Mouse (Mus musculus) E14TG2a.4 (cell line): ENCODE data around the gene Rsc1a1.

Experiments
- H3K27me3 ChIP-seq: 2 replicates; pipeline ENCODE4 v1.6.1; 2014; ENCODE audit warnings: low read length, control low read depth; ENCODE audit not compliant: insufficient read depth
- H3K36me3 ChIP-seq: 2 replicates; pipeline ENCODE4 v1.6.1; 2014; ENCODE audit warnings: low read length, control low read depth; ENCODE audit not compliant: insufficient read depth
- H3K4me1 ChIP-seq: replicated peaks from 2 replicates; pipeline ENCODE4 v1.6.1; 2014; ENCODE audit warnings: low read depth, low read length, control low read depth
- H3K4me3 ChIP-seq: replicated peaks from 2 replicates; pipeline ENCODE4 v1.5.1; 2014; ENCODE audit warnings: mild to moderate bottlenecking, low read length
- H3K9me3 ChIP-seq: 2 replicates; pipeline ENCODE4 v1.6.1; 2014; ENCODE audit warnings: low read length, control low read depth
- CTCF ChIP-seq: conservative IDR thresholded peaks from 2 replicates; pipeline ENCODE4 v1.5.1; 2014; ENCODE audit warnings: low read length
- NANOG ChIP-seq: IDR thresholded peaks from 2 replicates; pipeline ENCODE4 v1.6.1; 2014; ENCODE audit warnings: borderline replicate concordance, low read length, mixed read lengths
- POU5F1 ChIP-seq: IDR thresholded peaks from 2 replicates; pipeline ENCODE4 v1.6.1; 2014; ENCODE audit warnings: low read length, borderline replicate concordance

The Rsc1a1 gene

DNA sequence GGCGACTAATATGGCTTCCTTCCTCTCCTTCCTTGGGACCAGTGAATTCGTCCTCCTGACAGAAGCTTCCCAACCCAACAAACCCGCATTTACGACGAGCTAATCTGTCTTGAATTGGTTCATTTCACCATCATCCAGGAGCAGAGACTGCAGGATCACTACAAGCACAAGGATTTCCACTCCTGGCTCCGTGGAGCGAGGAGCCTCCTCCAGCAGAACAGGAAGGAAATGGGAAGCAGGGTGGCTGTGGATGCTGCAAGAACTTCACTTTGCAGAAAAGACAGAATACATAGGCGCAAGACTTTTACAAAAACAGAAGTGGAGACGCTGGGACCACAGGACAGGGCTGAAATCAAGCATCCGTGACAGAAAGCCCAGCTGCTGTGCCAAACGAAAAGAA is 39.2 kb upstream of the Rsc1a1 start:
- TF ChIP-seq CTCF = no peak
- TF ChIP-seq NANOG = no peak
- TF ChIP-seq POU5F1 = no peak
- Histone ChIP-seq H3K4me3 (no peak overlapping the region), H3K9me3 (no peaks in the 10 kb centered on the region), H3K27me3 (peaks cover 9% of the 10 kb centered on the region; the same call in 1 of the 2 replicates), H3K4me1 (peaks cover 47% of the 10 kb centered on the region), H3K36me3 (peaks cover 24% of the 10 kb centered on the region)

DNA sequence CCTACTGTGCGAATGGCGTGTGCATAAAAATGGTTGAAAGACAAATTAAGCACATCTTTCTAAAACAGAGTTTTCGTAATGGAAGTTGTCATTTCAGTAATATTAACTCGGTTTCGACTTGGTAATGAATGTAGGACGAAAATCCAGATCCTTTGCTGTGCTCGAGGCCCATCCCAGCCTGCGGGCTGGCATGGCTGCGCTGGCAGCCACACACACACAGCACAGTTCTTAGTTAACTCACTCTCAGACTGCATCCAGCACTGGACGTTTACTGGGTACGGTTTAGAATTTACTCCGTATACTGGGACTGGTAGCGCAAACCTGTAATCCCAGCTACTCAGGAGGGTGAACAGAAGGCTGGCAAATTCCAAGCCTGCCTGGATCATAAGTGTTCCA is 38.3 kb upstream of the Rsc1a1 start:
- TF ChIP-seq POU5F1 (no peak), NANOG (no peak), CTCF (no peak)
- H3K4me3 ChIP-seq = peak overlapping the region; percentile 94

DNA sequence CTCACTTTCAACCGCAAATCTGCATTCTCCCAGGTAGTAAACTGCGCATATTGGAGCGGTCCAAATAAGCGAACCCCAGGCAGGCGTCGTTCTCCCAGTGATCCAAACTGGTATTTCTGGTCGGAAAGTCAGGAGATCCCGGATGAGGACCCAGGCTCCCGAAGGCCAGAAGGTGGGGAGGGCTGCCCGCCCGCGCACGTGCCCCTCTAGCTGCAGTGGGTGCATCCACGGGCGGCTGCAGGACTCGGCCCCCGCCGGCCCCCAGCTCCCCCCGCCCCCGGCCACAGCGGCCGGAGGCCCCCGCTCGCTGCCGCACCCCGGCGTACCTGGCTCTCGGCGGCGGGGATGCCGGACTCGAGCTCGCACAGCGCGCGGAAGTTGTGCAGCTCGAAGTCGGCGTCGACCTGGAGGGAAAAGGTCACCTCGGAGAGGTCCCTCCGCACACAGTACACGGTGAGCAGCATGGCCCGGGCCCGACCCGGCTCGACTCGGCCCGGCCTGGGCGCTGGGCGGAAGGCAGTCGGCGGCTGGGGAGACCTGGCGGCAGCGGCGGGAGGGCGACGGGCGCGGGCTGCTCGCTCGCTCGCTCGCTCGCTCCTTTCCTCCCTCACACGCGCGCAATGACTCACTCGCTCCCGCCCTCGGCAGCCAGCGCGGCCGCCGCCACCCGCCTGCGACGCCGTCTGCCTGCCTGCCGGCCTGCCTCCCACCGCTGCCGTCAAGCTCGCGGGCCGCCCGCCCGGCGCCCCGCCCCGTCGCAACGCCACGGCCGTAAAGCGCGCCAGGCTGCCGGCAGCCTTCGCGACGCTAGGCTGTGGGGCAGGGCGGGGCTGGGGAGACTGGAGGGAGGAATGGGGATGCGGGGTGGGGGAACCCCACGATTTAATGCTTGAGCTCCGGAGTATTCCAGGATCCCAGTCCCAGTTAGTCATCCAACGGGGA is 37.6 kb upstream of the Rsc1a1 start, which contains the start of gene Ddi2:
Gene Ddi2, minus strand, starts transcription at position 689 of the 942 bp plus-strand sequence.
- Histone ChIP-seq H3K4me3 (peak within 1 kb of the TSS; percentile 94), H3K27me3 (peaks cover 4% of the 10 kb centered on the region; the same call in 1 of the 2 replicates), H3K9me3 (no peaks in the 10 kb centered on the region), H3K36me3 (peaks cover 30% of the 10 kb centered on the region), H3K4me1 (peaks cover 60% of the 10 kb centered on the region)
- TF ChIP-seq CTCF (no peak), NANOG (no peak), POU5F1 (no peak)

More for the DNA sequence above, 38.3 kb upstream of the Rsc1a1 start:
- H3K27me3 ChIP-seq = peaks cover 4% of the 10 kb centered on the region; the same call in 1 of the 2 replicates
- H3K4me1 ChIP-seq = peaks cover 56% of the 10 kb centered on the region
- peaks cover 28% of the 10 kb centered on the region for H3K36me3 ChIP-seq
- no peaks in the 10 kb centered on the region for H3K9me3 ChIP-seq

DNA sequence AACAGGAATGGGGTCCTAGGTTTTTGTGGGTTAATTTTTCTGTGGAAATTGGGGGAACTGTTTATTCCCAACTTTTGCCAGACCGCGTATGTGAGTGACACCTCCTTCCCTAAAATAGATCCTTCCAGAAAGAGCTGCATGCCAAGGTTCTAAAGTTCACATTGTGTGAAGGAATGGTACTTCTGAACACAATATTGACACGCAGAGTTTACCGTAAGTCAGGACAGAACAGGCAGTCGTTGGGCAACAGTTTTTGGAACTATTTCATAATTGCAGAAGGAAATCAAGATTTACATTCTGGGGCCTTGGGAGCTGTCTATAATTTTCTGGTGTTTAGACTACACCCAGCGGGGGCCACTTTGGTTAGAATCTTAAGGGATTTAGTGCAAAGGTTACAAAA is 36.6 kb upstream of the Rsc1a1 start:
- TF ChIP-seq CTCF (no peak), POU5F1 (no peak), NANOG (no peak)
- Histone ChIP-seq H3K27me3 (peaks cover 2% of the 10 kb centered on the region; the same call in 1 of the 2 replicates), H3K36me3 (peaks cover 39% of the 10 kb centered on the region), H3K9me3 (no peaks in the 10 kb centered on the region), H3K4me3 (peak overlapping the region; percentile 94), H3K4me1 (peaks cover 69% of the 10 kb centered on the region)

DNA sequence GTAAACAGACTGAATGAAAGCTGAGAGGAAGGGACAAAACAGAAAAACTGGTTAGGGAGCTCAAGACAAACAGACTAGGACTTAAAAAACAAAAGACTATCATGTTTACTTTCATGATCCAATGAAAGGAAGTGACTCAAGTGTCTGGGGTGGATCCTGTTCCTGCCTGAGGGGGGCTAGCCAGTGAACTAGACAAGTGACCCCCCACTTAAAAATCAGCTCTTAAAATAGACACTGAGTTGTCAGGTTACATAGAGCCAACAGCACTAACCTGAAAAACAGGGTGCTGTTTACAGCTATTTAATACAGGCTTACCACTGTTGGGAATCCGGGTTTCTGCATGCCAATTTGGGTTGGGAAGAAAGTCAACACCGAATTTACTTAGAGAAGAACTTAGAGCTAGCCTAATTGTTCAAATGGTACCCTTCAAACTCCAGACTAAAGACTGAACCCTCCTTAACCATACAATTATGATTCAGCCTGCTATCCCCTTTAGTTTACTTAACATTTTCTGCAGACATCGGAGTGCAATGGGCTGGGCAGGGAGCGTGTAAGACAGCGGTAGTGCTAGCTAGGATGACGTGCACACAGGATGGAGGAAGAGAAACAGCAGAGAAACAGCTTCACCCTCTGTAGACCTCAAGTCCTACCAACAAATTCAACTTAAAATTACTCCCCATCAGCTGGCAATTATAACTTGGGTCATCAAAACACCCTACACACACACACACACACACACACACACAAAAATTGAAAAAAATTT is 35.5 kb upstream of the Rsc1a1 start:
- no peaks in the 10 kb centered on the region; the same call in 1 of the 2 replicates for H3K27me3 ChIP-seq
- TF ChIP-seq POU5F1 (no peak), CTCF (no peak), NANOG (no peak)

DNA sequence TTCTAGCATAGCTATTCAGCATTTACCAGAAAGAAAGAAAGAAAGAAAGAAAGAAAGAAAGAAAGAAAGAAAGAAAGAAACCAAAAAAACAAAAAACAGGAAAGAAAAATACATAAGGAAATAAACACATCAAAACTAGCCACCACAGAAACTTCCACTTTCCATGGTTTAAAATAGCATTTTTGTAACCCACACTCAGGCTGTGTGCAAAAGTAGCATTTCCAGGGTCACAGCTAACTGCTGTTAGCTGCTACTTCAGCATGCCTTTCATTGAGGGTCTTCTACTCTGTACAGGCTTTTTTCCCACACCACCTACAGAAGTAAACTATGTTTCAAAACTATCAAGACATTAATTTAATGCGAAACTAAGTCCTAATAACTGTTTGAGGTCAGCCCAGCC is 33.9 kb upstream of the Rsc1a1 start:
- TF ChIP-seq NANOG = no peak

More for the DNA sequence above, 35.5 kb upstream of the Rsc1a1 start:
- Histone ChIP-seq H3K4me1 (peaks cover 79% of the 10 kb centered on the region), H3K4me3 (no peak overlapping the region), H3K36me3 (peaks cover 47% of the 10 kb centered on the region), H3K9me3 (no peaks in the 10 kb centered on the region)

DNA sequence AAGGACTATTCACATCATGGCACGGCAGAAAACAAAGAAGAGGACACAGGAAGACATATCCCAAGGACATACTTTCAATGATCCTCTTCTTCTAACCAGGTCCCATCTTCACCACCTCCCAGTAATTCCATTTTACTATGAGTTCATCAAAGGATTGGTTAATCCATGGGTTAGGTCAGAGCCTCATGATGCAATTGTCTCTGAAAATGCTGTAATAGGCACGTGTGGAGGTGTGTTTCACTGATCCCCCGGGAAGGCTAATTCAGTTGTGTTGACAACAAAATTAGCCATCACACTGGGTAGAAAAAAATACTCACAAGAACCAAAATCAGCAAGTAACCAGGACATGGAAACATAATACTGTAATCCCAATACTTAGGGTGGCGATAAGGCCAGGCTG is 32.2 kb upstream of the Rsc1a1 start:
- Histone ChIP-seq H3K9me3 (no peaks in the 10 kb centered on the region), H3K36me3 (peaks cover 78% of the 10 kb centered on the region), H3K4me3 (no peak overlapping the region), H3K4me1 (peaks cover 68% of the 10 kb centered on the region), H3K27me3 (no peaks in the 10 kb centered on the region)
- TF ChIP-seq CTCF = no peak
- no peak for TF ChIP-seq NANOG
- TF ChIP-seq POU5F1 = no peak

More for the DNA sequence above, 33.9 kb upstream of the Rsc1a1 start:
- peaks cover 62% of the 10 kb centered on the region for H3K36me3 ChIP-seq
- H3K9me3 ChIP-seq = no peaks in the 10 kb centered on the region
- H3K27me3 ChIP-seq = no peaks in the 10 kb centered on the region
- H3K4me1 ChIP-seq = peaks cover 76% of the 10 kb centered on the region
- H3K4me3 ChIP-seq = no peak overlapping the region

DNA sequence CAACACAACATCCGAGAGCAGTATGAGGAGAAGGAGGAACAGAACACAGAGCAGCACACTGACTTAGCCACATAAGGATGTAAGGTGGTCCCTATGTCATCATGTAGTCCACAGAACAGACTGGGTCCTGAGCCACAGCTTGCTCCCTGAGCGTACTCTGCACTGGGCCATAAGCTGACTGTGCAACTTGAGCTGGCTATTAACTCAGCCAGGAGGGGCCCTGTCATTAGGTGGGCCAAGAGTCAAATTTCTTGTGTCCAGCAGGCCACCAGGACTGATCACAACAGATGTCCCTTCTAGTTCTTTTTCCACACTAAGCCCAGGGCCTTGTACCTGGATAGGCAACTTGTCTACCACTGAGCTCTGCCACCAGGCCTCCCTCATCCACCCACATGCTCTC is 29.6 kb upstream of the Rsc1a1 start:
- TF ChIP-seq NANOG (no peak), CTCF (no peak), POU5F1 (no peak)
- Histone ChIP-seq H3K4me3 (no peak overlapping the region), H3K9me3 (no peaks in the 10 kb centered on the region), H3K36me3 (peaks cover 81% of the 10 kb centered on the region), H3K4me1 (peaks cover 51% of the 10 kb centered on the region), H3K27me3 (no peaks in the 10 kb centered on the region)
